Mouse (Mus musculus): ENCODE data around the gene Gm3187.
"Not testable (repeated sequence)": the region's sequence is repeated elsewhere in the genome, so short reads cannot be mapped to it uniquely, and the experiment has no call there.

The Gm3187 gene

GRCm38 (mm10) chr14:5483907-5484306 lies at the start of gene Gm3187:
TSS of gene Gm3187 (plus strand) at chr14:5484207.
- DNase-seq (ENCODE audit: low spot score in 2 of 2) = not testable (repeated sequence)

- DNase-seq (ENCODE audit: low spot score in 2 of 2) = not testable (repeated sequence)
These were observed 28.6 kb upstream of the Gm3187 start, which contains the start of gene Gm3194 for GRCm38 (mm10) chr14:5455367-5455766. TSS of gene Gm3194 (minus strand) at chr14:5455467.

- DNase-seq (ENCODE audit: low spot score in 2 of 2) = not testable (repeated sequence)
These were observed 23.5 kb upstream of the Gm3187 start for GRCm38 (mm10) chr14:5460469-5460868.

- not testable (repeated sequence) for DNase-seq (ENCODE audit: low spot score in 2 of 2)
These were observed 6.3 kb upstream of the Gm3187 start, which contains the start of gene Gm8246 for GRCm38 (mm10) chr14:5477730-5478129. TSS of gene Gm8246 (minus strand) at chr14:5477830.

- DNase-seq (ENCODE audit: low spot score in 2 of 2) = not testable (repeated sequence)
These were observed 17.4 kb downstream of the Gm3187 start, which contains the start of gene Gm3488 for GRCm38 (mm10) chr14:5501374-5501773. TSS of gene Gm3488 (plus strand) at chr14:5501674.

- not testable (repeated sequence) for DNase-seq (ENCODE audit: low spot score in 2 of 2)
These were observed 54.2 kb downstream of the Gm3187 start, which contains the start of gene Gm3532 for GRCm38 (mm10) chr14:5538196-5538595. TSS of gene Gm3532 (plus strand) at chr14:5538496.
